Mouse (Mus musculus) myocyte (in vitro differentiated cells): ENCODE measurements at regions not wholly inside any gene's neighbourhood (a gene's known extent, or its start where the extent isn't known, plus 50 kb on each side); places are given as distances from the start of the nearest gene placed in this dataset.

Experiments
- CEBPB ChIP-seq: IDR thresholded peaks from 2 replicates; pipeline ENCODE4 v1.6.1; 2011; ENCODE audit warnings: mild to moderate bottlenecking, moderate library complexity; ENCODE audit not compliant: poor library complexity, insufficient read depth, severe bottlenecking
- E2F4 ChIP-seq: IDR thresholded peaks from one replicate; pipeline ENCODE4 v1.6.1; 2011; ENCODE audit warnings: mild to moderate bottlenecking, control low read depth, moderate library complexity; ENCODE audit not compliant: insufficient read depth
- MAX ChIP-seq: IDR thresholded peaks from one replicate; pipeline ENCODE4 v1.6.1; 2011; ENCODE audit warnings: low read depth, mild to moderate bottlenecking, control low read depth
- MYOD1 ChIP-seq, 3 experiments: IDR thresholded peaks; one replicate each; pipeline ENCODE4 v1.6.1; 2011; ENCODE audit warnings: control low read depth in 2 of 3, low read depth in 2 of 3, mild to moderate bottlenecking in 2 of 3, moderate library complexity in 1 of 3; ENCODE audit not compliant: insufficient read length in 2 of 3, control insufficient read depth in 1 of 3
- POLR2A ChIP-seq: IDR thresholded peaks from one replicate; pipeline ENCODE4 v1.6.1; 2011; ENCODE audit warnings: low read depth, mild to moderate bottlenecking, control low read depth, moderate library complexity; ENCODE audit not compliant: insufficient read length
- POLR2AphosphoS2 ChIP-seq: IDR thresholded peaks from one replicate; pipeline ENCODE4 v1.6.1; 2011; ENCODE audit warnings: low read depth, control low read depth; ENCODE audit not compliant: insufficient read length
- TCF12 ChIP-seq: IDR thresholded peaks from one replicate; pipeline ENCODE4 v1.6.1; 2011; ENCODE audit warnings: mild to moderate bottlenecking, control low read depth; ENCODE audit not compliant: poor library complexity, insufficient read depth, severe bottlenecking
- TCF3 ChIP-seq: IDR thresholded peaks from one replicate; pipeline ENCODE4 v1.6.1; 2011; ENCODE audit warnings: low read depth, control low read depth; ENCODE audit not compliant: insufficient read length
- USF1 ChIP-seq: IDR thresholded peaks from one replicate; pipeline ENCODE4 v1.6.1; 2011; ENCODE audit warnings: low read depth, mild to moderate bottlenecking, control low read depth, moderate library complexity

DNA sequence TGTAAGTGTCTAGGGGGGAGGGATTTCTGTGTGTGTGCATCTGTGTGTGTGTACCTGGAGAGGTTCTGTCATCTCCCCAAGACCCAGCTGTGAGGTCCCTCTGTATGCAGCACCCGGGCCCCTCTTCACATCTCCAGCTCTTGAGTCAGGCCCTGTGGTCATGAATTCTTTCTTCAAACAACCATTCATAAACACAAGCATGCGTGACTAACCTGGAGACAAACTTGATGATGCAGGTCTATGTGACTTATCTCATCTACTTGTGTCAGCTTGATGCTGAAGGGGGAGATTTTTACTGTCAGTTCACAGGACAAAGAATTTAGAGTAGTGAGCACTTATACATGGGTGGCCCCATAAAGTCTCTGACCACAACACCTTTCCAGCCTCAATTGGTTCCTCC is 143.4 kb downstream of the Efnb2 start:
- TF ChIP-seq MAX (no peak), POLR2A (no peak), POLR2AphosphoS2 (no peak), TCF3 (no peak), USF1 (no peak), CEBPB (no peak), MYOD1 (IDR thresholded peaks at IDR 0.05; ENCODE audit: control insufficient read depth in 1 of 3, insufficient read length in 2 of 3, low read depth in 2 of 3) (no peak), E2F4 (no peak), TCF12 (no peak)
